Mouse (Mus musculus) layer of hippocampus, postnatal 36 days (tissue): ENCODE results near the gene Prkra. TPM values are rescaled to one million over a fixed set of nuclear protein-coding genes. Genes with fewer than 3 reads are reported as not detected.

Source experiments
- DNase-seq, 2 experiments: peaks; one replicate each; pipeline ENCODE4 v3.0.0; 2022
- total RNA-seq, 2 experiments: library from RNA; stranded (reverse); gene quantifications; 2 replicates each; pipeline ENCODE4 v1.2.3; 2021

Gene Prkra
- 10 to 100 TPM; 15.7 to 16.9 TPM for total RNA-seq

DNA sequence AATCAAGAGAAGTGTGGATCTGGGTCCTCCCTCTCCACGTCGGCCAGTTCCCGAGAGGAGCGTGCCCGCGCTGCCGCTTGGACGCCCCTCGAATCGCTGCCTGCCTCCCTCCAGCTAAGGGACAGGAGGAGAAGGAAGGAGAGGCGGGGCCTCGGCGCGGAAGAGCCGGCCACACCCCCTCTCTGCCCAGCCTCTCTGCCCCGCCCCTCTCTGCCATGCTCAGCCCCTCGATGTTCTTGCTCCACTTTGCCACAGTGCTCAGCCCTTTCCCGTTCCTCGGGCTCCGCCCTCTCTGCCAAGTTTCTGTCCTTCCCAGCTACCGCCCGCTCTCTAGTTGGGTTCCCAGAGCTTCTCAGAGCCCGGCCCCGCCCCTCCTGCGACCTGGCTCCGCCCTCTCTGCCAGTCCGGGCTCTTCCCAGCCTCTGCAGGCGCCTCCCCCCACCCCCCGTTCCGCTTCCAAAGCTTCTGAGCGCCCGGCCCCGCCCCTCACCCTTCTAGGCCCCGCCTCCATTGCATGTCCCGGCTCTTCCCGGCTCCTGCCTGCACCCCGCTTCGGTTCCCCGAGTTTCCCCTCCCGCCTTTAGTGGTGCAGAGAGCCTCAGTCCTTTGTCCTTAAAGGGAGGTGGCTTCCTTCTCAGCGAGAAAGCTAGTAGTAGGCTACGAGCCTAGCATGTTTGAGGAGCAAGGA, at the start of gene Prkra, which contains the start of gene Pjvk:
Gene Prkra (minus strand): TSS at position 133 of the 688 bp plus-strand sequence.
Gene Pjvk (plus strand): TSS at position 594 of the 688 bp plus-strand sequence.
- peak; percentile 95 for DNase-seq

DNA sequence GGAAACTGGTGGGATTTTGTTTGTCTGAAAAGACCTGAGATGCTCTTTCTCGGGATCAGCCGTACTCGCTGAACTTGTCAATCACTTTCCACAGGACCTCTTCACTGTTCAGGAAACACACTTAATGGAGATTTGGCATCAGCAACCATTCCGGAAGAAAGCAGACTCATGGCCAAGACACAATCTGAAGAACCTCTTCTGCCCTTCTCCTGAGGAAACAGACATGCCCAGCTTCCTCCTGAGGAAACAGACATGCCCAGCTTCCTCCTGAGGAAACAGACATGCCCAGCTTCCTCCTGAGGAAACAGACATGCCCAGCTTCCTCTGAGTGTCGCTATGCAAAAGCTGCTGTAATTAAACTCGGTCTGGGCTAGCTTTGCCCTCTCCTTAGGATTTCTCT, 47.5 kb upstream of the Prkra start:
- no peak for DNase-seq

- no peak for DNase-seq
These were observed 46.0 kb upstream of the Prkra start for GRCm38 (mm10) chr2:76693765-76694164.

DNA sequence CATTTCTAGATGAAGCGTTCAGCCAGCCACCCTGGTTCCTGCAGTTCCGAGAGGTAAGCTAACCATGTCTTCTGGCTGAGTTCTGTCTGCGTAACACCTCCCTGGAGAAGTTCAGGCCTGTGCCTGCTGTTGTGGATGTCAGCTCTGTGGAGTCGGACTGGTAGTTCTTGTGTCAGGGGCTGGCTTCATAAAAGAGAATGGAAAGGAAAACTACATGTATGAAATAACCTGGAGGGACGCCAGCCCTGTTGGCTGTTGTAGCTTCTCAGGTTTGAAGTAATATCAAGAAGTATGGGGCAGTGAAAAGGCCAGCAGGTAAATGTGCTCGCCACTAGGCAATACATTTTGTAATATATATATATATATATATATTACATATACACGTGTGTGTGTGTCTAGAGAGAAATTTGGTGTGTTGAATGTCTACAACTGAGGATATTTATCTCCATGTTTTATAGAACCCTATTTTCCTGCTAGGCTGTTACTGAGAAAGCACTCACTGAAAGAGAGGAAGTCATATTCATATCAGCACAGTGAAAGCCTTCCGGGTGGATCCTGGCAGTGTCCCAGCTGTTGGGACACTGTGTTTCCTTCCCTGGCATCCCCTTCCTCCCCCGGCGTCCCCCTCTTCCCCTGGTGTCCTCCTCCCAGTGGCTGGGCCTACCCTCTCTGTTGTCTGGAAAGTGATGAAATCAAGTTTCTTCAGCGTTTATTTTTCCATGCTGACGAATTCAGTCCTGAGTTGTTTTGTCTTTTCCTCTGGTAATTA, 42.8 kb upstream of the Prkra start:
- no peak for DNase-seq

GRCm38 (mm10) chr2:76688162-76688561, 40.3 kb upstream of the Prkra start:
- DNase-seq, result peak in 1 of 2 experiments; percentile 18

GRCm38 (mm10) chr2:76687608-76688007, 39.8 kb upstream of the Prkra start:
- DNase-seq, result no peak

- DNase-seq, result no peak
These were observed 39.2 kb upstream of the Prkra start for GRCm38 (mm10) chr2:76686986-76687385.

DNA sequence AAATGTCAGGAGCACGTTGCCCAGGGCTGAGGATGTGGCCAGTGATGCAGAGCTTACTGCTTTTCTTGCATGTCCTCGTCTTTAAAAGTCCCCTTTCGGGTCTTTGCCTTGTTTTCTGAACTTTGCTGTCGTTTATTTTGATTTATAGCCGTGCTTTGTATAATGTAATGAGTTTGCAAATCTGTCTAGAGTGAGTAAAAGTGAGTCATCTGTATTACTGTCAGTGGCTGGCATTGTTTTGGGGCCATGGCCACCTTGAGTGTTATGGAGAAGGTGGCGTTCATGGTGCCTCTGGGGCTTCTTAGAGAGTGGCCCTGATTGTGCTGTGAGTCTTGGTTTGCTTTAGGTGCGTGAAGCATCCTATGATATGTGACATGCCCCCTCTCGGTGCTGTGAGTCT, 34.5 kb upstream of the Prkra start:
- no peak for DNase-seq

DNA sequence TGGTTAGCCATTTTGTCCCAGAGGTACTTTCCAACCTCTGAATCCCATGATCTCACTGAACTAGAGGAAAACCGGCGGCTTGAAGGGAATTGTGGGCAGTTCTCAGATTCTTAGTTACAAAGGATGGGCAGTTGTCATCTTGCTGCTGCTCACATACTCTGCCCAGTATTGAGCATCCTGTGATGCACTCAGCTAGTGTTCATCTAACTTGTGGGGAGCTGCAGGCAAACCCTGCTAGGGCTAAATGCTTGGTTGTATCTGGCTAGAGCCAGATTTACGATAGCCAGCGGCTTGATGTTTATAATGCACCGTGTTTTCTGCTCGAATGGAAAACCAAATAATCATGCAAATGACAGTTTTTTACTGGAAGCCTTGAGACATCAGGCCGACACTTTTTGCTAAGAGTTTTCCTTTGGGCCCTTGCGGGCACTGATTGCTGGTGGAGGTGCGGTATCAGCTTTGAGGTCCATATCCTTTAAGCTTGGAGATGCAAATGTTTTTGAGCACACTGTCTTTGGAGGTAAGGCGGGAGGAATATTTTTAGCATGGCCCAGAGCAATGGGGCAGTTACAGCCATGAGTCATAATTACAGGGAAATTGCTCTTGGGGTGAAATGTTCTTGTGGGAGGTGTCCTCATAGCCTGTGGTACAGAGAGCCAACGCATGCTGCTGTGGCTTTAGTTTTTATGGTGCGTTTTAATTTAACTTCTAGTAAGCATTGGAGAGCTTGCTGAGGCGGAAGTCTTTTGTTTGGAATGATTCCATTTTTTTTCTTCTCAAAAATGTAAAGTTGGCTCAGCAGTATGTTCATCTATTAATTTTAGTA, 28.8 kb upstream of the Prkra start:
- no peak for DNase-seq

DNA sequence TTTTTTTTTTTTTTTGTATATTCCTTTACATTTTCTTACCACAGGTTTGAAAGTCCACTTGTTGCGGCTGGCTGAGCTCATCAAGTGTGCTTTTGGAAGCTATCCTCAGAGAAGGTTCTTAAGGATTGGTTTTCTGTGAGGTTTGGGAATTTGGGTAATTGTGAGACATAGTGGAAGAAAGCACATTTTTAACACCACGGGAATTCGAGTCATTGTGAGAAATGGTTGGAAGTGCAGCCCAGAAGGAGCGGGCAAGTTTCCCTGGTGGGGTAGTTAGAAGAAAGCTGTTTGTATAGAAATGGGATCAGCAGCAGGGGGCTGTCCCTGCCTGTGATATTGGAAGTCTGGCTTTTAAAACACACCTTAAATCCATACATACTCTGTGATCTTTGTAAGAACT, 28.1 kb upstream of the Prkra start:
- DNase-seq, result no peak

DNA sequence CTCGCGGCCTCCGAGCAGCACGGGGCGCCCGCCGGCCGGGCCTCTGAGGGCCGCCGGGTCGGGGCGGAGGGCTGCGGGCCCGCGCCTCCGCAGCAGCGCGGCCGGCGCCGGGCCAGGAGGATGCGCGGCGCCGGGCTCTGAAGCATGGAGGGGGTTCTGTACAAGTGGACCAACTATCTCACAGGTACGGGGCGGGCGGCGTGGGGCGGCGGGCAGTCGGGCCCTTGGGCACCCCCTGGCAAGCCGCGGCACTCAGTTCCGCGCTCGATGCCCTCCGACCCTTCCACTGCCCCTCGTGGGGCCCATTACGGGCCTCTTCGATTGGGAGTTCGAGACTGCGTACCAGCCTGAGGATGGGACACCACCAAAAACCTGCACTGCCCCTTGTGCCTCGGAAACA, 27.6 kb upstream of the Prkra start:
- no peak for DNase-seq

DNA sequence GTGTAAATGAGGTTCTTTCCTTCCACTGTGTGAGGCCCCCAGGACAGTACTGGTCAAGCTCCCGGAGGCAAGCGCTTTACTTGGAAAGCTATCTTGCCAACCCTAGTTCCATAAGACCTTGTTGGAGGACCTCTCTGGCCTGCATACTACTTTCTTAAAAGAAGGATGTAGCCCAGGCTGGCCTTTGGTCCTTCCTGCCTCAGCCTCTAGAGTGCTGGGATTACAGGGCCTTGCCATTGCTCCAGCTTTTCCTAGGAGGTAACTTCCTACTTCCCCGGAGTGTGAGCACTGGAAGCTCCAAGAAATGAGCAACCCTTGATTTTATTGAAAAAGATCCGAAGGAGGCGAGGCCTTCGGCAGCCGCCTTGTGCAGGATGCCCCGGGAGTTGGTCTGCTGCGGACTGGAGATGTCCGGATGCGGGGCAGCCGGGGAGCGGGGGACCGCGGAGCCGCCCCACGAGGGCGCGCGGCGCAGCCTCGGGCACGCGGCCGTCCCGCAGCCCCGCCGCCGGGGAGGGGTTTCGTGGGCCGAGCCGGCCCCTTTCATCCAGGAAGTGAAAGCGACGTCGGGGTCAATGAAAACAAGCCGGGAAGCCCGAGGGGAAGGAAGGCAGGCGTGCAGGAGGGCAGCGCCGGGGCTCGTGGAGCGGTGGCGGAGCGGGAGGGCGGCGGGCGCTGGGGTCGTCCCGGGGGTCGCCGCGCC, 27.1 kb upstream of the Prkra start, which contains the start of gene Plekha3:
Gene Plekha3 (plus strand): TSS at position 557 of the 703 bp plus-strand sequence.
- peak; percentile 85 to 86 for DNase-seq

DNA sequence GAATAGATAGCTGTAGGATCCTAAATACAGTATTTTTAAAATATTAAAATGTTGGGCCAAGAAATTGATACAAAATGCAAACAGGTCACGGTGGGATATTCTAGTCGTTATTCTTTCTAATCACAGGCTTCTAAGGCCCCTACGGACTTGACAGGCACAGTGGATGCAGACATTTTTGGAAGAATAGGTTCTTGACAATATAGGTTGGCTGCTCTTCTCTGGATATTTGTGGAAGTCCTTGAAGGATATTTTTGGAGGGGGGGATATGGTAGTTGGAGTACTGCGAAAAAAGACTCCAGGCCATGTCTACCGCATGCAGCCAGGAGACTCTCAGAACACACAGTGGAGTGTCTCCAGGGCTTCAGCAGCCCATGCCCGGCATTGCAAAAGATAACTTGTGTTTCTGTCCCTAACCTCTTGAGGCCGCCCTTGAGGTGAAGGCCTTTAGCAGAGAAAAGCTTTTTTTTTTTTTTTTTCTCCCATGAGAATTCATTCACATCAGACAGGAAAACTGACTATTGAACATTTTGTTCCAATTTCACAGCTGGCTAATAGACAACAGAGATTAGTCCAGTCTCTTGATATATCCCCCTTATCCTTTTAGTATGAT, 25.8 kb upstream of the Prkra start:
- DNase-seq, result no peak

GRCm38 (mm10) chr2:76672966-76673392, 25.2 kb upstream of the Prkra start, which contains the start of gene Fkbp7:
TSS of gene Fkbp7 (minus strand) at chr2:76673116.
- peak; percentile 84 to 89 for DNase-seq

GRCm38 (mm10) chr2:76672134-76672745, 24.4 kb upstream of the Prkra start:
- no peak for DNase-seq

DNA sequence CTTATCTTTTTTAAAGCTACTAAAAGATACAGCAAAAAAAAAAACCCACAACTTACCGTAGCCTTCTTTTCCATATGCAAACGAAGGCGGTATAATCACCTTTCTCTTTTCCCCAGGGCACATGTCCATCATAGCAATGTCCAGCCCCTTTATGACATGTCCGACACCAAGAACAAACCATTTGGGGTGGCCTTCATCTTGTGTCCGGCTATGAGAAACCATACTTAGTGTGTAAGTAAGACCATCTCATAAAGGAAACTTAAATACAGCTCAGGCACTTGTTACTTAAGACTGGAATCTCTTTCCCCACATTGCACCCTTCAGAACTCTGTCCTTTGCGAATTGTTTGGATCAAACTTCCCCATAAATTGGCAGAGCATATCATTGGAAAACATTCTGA, 23.8 kb upstream of the Prkra start:
- no peak for DNase-seq

DNA sequence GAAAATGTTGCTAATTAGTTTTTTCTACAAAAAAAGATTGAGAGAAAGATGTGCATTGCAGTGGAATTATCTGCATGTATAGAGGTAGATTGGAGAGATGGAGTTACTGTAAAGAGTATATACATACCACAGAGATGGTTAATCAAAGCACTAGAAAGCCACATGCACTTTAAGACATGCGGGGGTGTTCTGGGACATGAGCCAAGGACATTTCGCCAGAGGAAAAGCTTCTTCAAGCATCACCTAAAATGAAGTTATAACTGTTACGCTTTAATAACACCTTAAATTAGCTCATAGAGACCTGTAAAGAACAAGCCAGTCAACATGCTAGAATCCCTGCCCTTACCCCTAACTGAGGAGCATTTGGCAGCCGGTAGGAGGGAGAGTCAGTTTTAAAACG, 19.4 kb upstream of the Prkra start:
- no peak for DNase-seq

- no peak for DNase-seq
These were observed 17.7 kb upstream of the Prkra start for GRCm38 (mm10) chr2:76665531-76665930.

DNA sequence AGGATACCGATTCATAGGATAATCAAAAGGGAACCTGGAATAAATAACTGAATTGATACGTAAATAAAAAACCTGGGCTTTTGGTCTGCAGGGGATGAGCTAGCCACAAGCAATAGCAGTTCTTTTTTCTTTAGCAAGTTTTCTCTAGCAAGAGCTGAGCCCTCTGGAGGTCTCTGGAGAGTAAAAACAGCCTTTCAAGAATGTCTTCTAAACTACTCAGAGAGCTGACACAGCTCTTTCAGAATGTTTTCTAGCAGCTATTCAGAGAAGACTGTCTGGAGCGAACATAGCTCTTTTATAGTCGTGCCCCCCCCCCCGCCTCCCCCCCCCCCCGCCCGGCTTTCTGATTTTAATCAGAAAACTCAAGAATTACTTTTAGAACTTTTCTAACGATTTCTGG, 11.6 kb upstream of the Prkra start:
- no peak for DNase-seq

- no peak for DNase-seq
These were observed 10.7 kb upstream of the Prkra start for GRCm38 (mm10) chr2:76658551-76658950.

DNA sequence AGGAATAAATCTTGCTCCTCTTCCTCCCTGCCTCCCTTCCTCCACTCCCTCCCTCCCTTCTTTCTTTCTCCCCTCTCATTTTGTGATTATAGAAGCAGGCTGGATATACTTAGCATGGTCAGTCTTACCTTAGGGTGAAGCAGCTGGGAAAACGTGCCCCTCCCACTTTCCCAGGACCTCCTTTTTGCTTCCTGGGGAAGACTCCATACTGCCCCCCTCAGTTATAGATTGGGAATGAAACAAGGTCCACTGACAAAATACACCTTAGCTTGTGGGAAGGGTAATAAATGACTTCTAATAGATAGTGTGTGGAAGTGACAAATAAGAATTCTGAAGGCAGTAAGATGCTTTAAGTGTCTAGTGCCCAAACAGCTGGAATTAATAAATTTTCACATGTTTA, 8.2 kb upstream of the Prkra start:
- DNase-seq, result no peak
